Mouse (Mus musculus) CD4-positive, CD25-positive, alpha-beta regulatory T cell, adult 4 months (primary cell): Measurements from ENCODE around the gene Il2ra. TPM values are rescaled to one million over a fixed set of nuclear protein-coding genes. Genes with fewer than 3 reads are reported as not detected.

ENCODE experiments used
- ATAC-seq: one replicate; pipeline ENCODE4 v1.8.0; 2017
- polyA plus RNA-seq, 2 experiments: library from polyadenylated mRNA; unstranded; fragments of 100-300 nt; shearing (Covaris generic); gene quantifications; one replicate each; pipeline ENCODE4 v1.2.1; 2017

Il2ra gene
- polyA plus RNA-seq, 2 experiments from 2014 or later = 347 to 420 TPM

GRCm38 (mm10) chr2:11653330-11653729 lies 10.7 kb downstream of the Il2ra start:
- ATAC-seq = peak; percentile 69

- no peak for ATAC-seq
Observed at GRCm38 (mm10) chr2:11653780-11654179, 11.2 kb downstream of the Il2ra start.

GRCm38 (mm10) chr2:11654990-11655931 lies 12.7 kb downstream of the Il2ra start:
- peak; percentile 35 for ATAC-seq

- peak; percentile 29 for ATAC-seq
Observed at GRCm38 (mm10) chr2:11657581-11657980, 15.0 kb downstream of the Il2ra start.

- ATAC-seq = no peak
Observed at GRCm38 (mm10) chr2:11659263-11659662, 16.7 kb downstream of the Il2ra start.

- peak; percentile 49 for ATAC-seq
Observed at GRCm38 (mm10) chr2:11662143-11662906, 19.7 kb downstream of the Il2ra start.

GRCm38 (mm10) chr2:11662907-11663230 lies 20.3 kb downstream of the Il2ra start:
- peak; percentile 26 for ATAC-seq

- peak; percentile 71 for ATAC-seq
Observed at GRCm38 (mm10) chr2:11663961-11664360, 21.4 kb downstream of the Il2ra start.

- ATAC-seq = no peak
Observed at GRCm38 (mm10) chr2:11664367-11664766, 21.8 kb downstream of the Il2ra start.

GRCm38 (mm10) chr2:11664806-11665205 lies 22.2 kb downstream of the Il2ra start:
- ATAC-seq = no peak

- ATAC-seq = no peak
Observed at GRCm38 (mm10) chr2:11665326-11665725, 22.7 kb downstream of the Il2ra start.

- ATAC-seq = peak; percentile 65
Observed at GRCm38 (mm10) chr2:11672144-11672543, 29.5 kb downstream of the Il2ra start.

GRCm38 (mm10) chr2:11679626-11680025 lies 37.0 kb downstream of the Il2ra start:
- no peak for ATAC-seq

- ATAC-seq = no peak
Observed at GRCm38 (mm10) chr2:11682712-11683111, 40.1 kb downstream of the Il2ra start.

- no peak for ATAC-seq
Observed at GRCm38 (mm10) chr2:11686512-11686911, 43.9 kb downstream of the Il2ra start.

- ATAC-seq = peak; percentile 25
Observed at GRCm38 (mm10) chr2:11687436-11687835, 44.8 kb downstream of the Il2ra start.

GRCm38 (mm10) chr2:11690201-11690890 lies 47.7 kb downstream of the Il2ra start:
- ATAC-seq = no peak

GRCm38 (mm10) chr2:11693352-11693751 lies 50.7 kb downstream of the Il2ra start:
- no peak for ATAC-seq

GRCm38 (mm10) chr2:11694104-11694503 lies 51.5 kb downstream of the Il2ra start:
- no peak for ATAC-seq

GRCm38 (mm10) chr2:11695867-11696266 lies 53.3 kb downstream of the Il2ra start:
- ATAC-seq = no peak

GRCm38 (mm10) chr2:11698994-11699393 lies 56.4 kb downstream of the Il2ra start:
- ATAC-seq = no peak

GRCm38 (mm10) chr2:11699905-11700304 lies 57.3 kb downstream of the Il2ra start:
- ATAC-seq = no peak
